Mouse (Mus musculus): ENCODE measurements around the gene AW011738.

DNA sequence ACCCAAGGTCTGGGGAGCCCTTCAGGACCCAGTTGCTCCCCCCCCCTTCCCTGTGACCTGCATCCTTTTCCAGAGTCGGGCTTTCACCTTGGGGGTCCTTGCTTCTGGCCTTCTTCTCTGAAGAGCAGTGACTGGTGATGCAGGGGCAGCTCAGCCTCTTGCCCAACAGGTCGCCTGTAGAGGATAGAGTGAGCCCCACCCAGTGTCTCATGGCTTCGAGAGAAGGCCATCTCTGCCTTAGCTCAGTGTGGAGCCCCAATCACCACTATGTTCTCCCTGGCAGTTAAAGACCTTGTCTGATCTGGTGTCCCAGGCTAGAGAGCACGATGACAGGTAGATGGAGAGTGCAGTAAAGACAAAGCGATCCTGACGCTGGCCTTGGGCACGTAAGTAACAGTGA, 49.0 kb downstream of the AW011738 start:
- TF ChIP-seq POLR2A (IDR thresholded peaks at IDR 0.05; ENCODE audit: insufficient read length, low read depth) (no peak), POLR2AphosphoS2 (IDR thresholded peaks at IDR 0.05; ENCODE audit: insufficient read length, low read depth) (no peak), MAX (IDR thresholded peaks at IDR 0.05; ENCODE audit: low read depth) (no peak), SRF (IDR thresholded peaks at IDR 0.05; ENCODE audit: control insufficient read depth, insufficient read length, low read depth) (no peak), E2F4 (IDR thresholded peaks at IDR 0.05; ENCODE audit: insufficient read depth) (no peak)

All from myocyte (in vitro differentiated cells).